Mouse (Mus musculus): ENCODE data around the gene Hoxa3. TPM values are rescaled to one million over a fixed set of nuclear protein-coding genes. Genes with fewer than 3 reads are reported as not detected.

Hoxa3 gene
- total and polyA plus RNA-seq, 3 experiments: 0.08 to 0.38 (median 0.34) TPM

- in situ Hi-C loops (cut with MboI; ENCODE audit: low pct_ligation_motif_present, low pct_unique_long_range_greater_than_20kb, low sequenced_read_pairs): loop anchor here (10.0 to 25.0 kb wide), 2 partner anchors 206 to 353 kb away; partner anchors contain the start of gene Skap2
These were observed 4.9 kb upstream of the Hoxa3 start for GRCm38 (mm10) chr6:52217895-52218642.

GRCm38 (mm10) chr6:52217459-52217768 lies 4.3 kb upstream of the Hoxa3 start:
- no peaks in the 10 kb centered on the region for H3K27me3 ChIP-seq (replicated peaks)
- H3K9ac ChIP-seq (ENCODE audit: insufficient read depth, low read depth): no peak overlapping the region
- H3K27ac ChIP-seq (ENCODE audit: insufficient read depth, low read depth): no peak overlapping the region
- H3K9me3 ChIP-seq (replicated peaks; ENCODE audit: low read length): peaks cover 22% of the 10 kb centered on the region
- no peaks in the 10 kb centered on the region for H3K79me2 ChIP-seq (replicated peaks; ENCODE audit: control insufficient read depth, extremely low read depth, insufficient read depth, poor library complexity, severe bottlenecking)
- H3K4me1 ChIP-seq (ENCODE audit: control insufficient read depth in 1 of 2, insufficient read depth in 2 of 2): peaks cover 2 to 16% of the 10 kb centered on the region in 2 experiments; a peak in 2 of 4 replicates
- TF ChIP-seq EP300 (IDR thresholded peaks at IDR 0.05; ENCODE audit: low read length) (no peak), MXI1 (IDR thresholded peaks at IDR 0.05; ENCODE audit: low read depth, low read length) (no peak), PAX5 (IDR thresholded peaks at IDR 0.05; ENCODE audit: low read length) (no peak), JUND (conservative IDR thresholded peaks at IDR 0.05; ENCODE audit: low read depth, low read length) (no peak), MAX (IDR thresholded peaks at IDR 0.05; ENCODE audit: low read length) (no peak), TCF12 (IDR thresholded peaks at IDR 0.05; ENCODE audit: low read depth, low read length) (no peak), ZMIZ1 (IDR thresholded peaks at IDR 0.05; ENCODE audit: low read depth, low read length) (no peak), POLR2AphosphoS2 (IDR thresholded peaks at IDR 0.05; ENCODE audit: low read depth, low read length) (no peak), MEF2A (IDR thresholded peaks at IDR 0.05; ENCODE audit: borderline replicate concordance, low read depth, low read length) (no peak)
- no peak overlapping the region for H3K4me2 ChIP-seq (ENCODE audit: insufficient read depth, low read depth, poor library complexity, severe bottlenecking)
- dilution Hi-C loops (cut with MboI; ENCODE audit: extremely low pct_ligation_motif_present, extremely low pct_unique_long_range_greater_than_20kb, low sequenced_read_pairs) (no loop called here), in situ Hi-C loops (cut with MboI; ENCODE audit: low pct_ligation_motif_present, low pct_unique_long_range_greater_than_20kb, low sequenced_read_pairs) (loop anchor here (10.0 to 25.0 kb wide), 2 partner anchors 205 to 353 kb away; partner anchors contain the start of gene Skap2)
- no peak for DNase-seq (ENCODE audit: extremely low read depth)
- H3K4me3 ChIP-seq (replicated peaks in 1 of 3; ENCODE audit: low read depth in 2 of 3, low read length in 2 of 3, poor library complexity in 1 of 3): no peak overlapping the region
- H3K36me3 ChIP-seq (replicated peaks in 1 of 2; ENCODE audit: control insufficient read depth in 1 of 2, insufficient read depth in 1 of 2, low read length in 1 of 2): no peaks in the 10 kb centered on the region

More at GRCm38 (mm10) chr6:52217895-52218642, 4.9 kb upstream of the Hoxa3 start:
- H3K79me2 ChIP-seq (replicated peaks; ENCODE audit: control insufficient read depth, extremely low read depth, insufficient read depth, poor library complexity, severe bottlenecking): no peaks in the 10 kb centered on the region
- DNase-seq (ENCODE audit: extremely low read depth): no peak
- H3K27me3 ChIP-seq (replicated peaks): no peaks in the 10 kb centered on the region
- TF ChIP-seq EP300 (IDR thresholded peaks at IDR 0.05; ENCODE audit: low read length): no peak
- TF ChIP-seq JUND (conservative IDR thresholded peaks at IDR 0.05; ENCODE audit: low read depth, low read length): no peak
- TF ChIP-seq ELF1 (IDR thresholded peaks at IDR 0.05; ENCODE audit: low read depth, low read length): no peak
- no peak for TF ChIP-seq SMC3 (IDR thresholded peaks at IDR 0.05; ENCODE audit: low read depth, low read length)
- TF ChIP-seq ZMIZ1 (IDR thresholded peaks at IDR 0.05; ENCODE audit: low read depth, low read length): no peak
- TF ChIP-seq MAFK (IDR thresholded peaks at IDR 0.05; ENCODE audit: insufficient replicate concordance, low read length): no peak
- TF ChIP-seq KAT2A (IDR thresholded peaks at IDR 0.05; ENCODE audit: insufficient replicate concordance, low read length): no peak
- TF ChIP-seq NELFE (IDR thresholded peaks at IDR 0.05; ENCODE audit: low read depth, low read length): no peak
- TF ChIP-seq USF1 (IDR thresholded peaks at IDR 0.05; ENCODE audit: low read depth, low read length): no peak
- no peak for TF ChIP-seq CTCF (conservative IDR thresholded peaks at IDR 0.05 in 1 of 2, IDR thresholded peaks at IDR 0.05 in 1 of 2; ENCODE audit: low read depth in 2 of 2, low read length in 2 of 2)
- no peak for TF ChIP-seq CHD1 (IDR thresholded peaks at IDR 0.05; ENCODE audit: low read depth, low read length)
- no peak for TF ChIP-seq POLR2A (IDR thresholded peaks at IDR 0.05; ENCODE audit: low read depth, low read length)
- TF ChIP-seq USF2 (conservative IDR thresholded peaks at IDR 0.05; ENCODE audit: low read depth, low read length): no peak
- TF ChIP-seq ZKSCAN1 (IDR thresholded peaks at IDR 0.05; ENCODE audit: borderline replicate concordance, low read depth, low read length): no peak
- TF ChIP-seq NRF1 (IDR thresholded peaks at IDR 0.05; ENCODE audit: low read depth, low read length): no peak
- H3K4me2 ChIP-seq (ENCODE audit: insufficient read depth, low read depth, poor library complexity, severe bottlenecking): no peak overlapping the region
- dilution Hi-C loops (cut with MboI; ENCODE audit: extremely low pct_ligation_motif_present, extremely low pct_unique_long_range_greater_than_20kb, low sequenced_read_pairs): no loop called here
- H3K4me1 ChIP-seq (ENCODE audit: control insufficient read depth in 1 of 2, insufficient read depth in 2 of 2): peaks cover 2 to 13% of the 10 kb centered on the region in 2 experiments; a peak in 2 of 4 replicates
- peaks cover 20% of the 10 kb centered on the region for H3K9me3 ChIP-seq (replicated peaks; ENCODE audit: low read length)
- H3K9ac ChIP-seq (ENCODE audit: insufficient read depth, low read depth): no peak overlapping the region
- H3K27ac ChIP-seq (ENCODE audit: insufficient read depth, low read depth): no peak overlapping the region
- H3K4me3 ChIP-seq (replicated peaks in 1 of 3; ENCODE audit: low read depth in 2 of 3, low read length in 2 of 3, poor library complexity in 1 of 3): no peak overlapping the region
- H3K36me3 ChIP-seq (replicated peaks in 1 of 2; ENCODE audit: control insufficient read depth in 1 of 2, insufficient read depth in 1 of 2, low read length in 1 of 2): no peaks in the 10 kb centered on the region

Data from CH12.LX (cell line).